Mouse (Mus musculus) CH12.LX (cell line): ENCODE data around the gene H2-Ab1. TPM values are rescaled to one million over a fixed set of nuclear protein-coding genes. Genes with fewer than 3 reads are reported as not detected.
A peak's percentile ranks its signal among the peaks of the same experiment; 100 is the strongest.

ENCODE experiments used
- DNase-seq: peaks from one replicate; pipeline ENCODE4 v3.0.0-alpha.2; 2013; ENCODE audit errors: extremely low read depth
- H3K27ac ChIP-seq: 2 replicates; pipeline ENCODE4 v1.5.1; 2012; ENCODE audit warnings: low read depth, mild to moderate bottlenecking, control low read depth, moderate library complexity; ENCODE audit not compliant: insufficient read depth
- H3K27me3 ChIP-seq: replicated peaks from 2 replicates; pipeline ENCODE3; 2012; ENCODE audit warnings: inconsistent platforms
- H3K36me3 ChIP-seq, 2 experiments: replicated peaks in 1 of 2; 2 replicates each; pipeline versions ENCODE3 to v1.6.1; 2012; ENCODE audit warnings: inconsistent platforms in 1 of 2, low read length in 1 of 2, mild to moderate bottlenecking in 1 of 2, mixed read lengths in 1 of 2, moderate library complexity in 1 of 2; ENCODE audit not compliant: control insufficient read depth in 1 of 2, insufficient read depth in 1 of 2
- H3K4me1 ChIP-seq, 2 experiments: 2 replicates each; pipeline ENCODE4 v1.6.1; 2012; ENCODE audit warnings: inconsistent platforms in 1 of 2, moderate library complexity in 1 of 2; ENCODE audit not compliant: insufficient read depth in 2 of 2, control insufficient read depth in 1 of 2
- H3K4me2 ChIP-seq: 2 replicates; pipeline ENCODE4 v1.6.1; 2012; ENCODE audit warnings: low read depth, mild to moderate bottlenecking, control low read depth; ENCODE audit not compliant: poor library complexity, insufficient read depth, severe bottlenecking
- H3K4me3 ChIP-seq, 3 experiments: fragments of 150-350 bp in 1 of 3; sonication (generic) in 1 of 3; replicated peaks in 1 of 3; 2 replicates each; pipeline versions ENCODE3 to v1.5.1; 2011 to 2012; ENCODE audit warnings: low read depth in 2 of 3, low read length in 2 of 3, mild to moderate bottlenecking in 2 of 3, moderate library complexity in 2 of 3, control low read depth in 1 of 3, improper control_type of control experiment in 1 of 3, inconsistent platforms in 1 of 3, mixed read lengths in 1 of 3; ENCODE audit not compliant: poor library complexity in 1 of 3
- H3K79me2 ChIP-seq: replicated peaks from 2 replicates; pipeline ENCODE4 v1.6.1; 2012; ENCODE audit warnings: mild to moderate bottlenecking, moderate library complexity; ENCODE audit not compliant: control insufficient read depth, poor library complexity, insufficient read depth, severe bottlenecking; ENCODE audit errors: extremely low read depth
- H3K9ac ChIP-seq: 2 replicates; pipeline ENCODE4 v1.6.1; 2012; ENCODE audit warnings: low read depth, mild to moderate bottlenecking, control low read depth, moderate library complexity; ENCODE audit not compliant: insufficient read depth
- H3K9me3 ChIP-seq: replicated peaks from 2 replicates; pipeline ENCODE3; 2012; ENCODE audit warnings: low read length, inconsistent platforms, mixed read lengths
- BHLHE40 ChIP-seq: IDR thresholded peaks from 2 replicates; pipeline ENCODE4 v1.6.1; 2011; ENCODE audit warnings: mild to moderate bottlenecking, low read depth, low read length, improper control_type of control experiment
- CHD2 ChIP-seq: IDR thresholded peaks from 2 replicates; pipeline ENCODE4 v1.6.1; 2011; ENCODE audit warnings: low read length, improper control_type of control experiment
- CTCF ChIP-seq, 2 experiments: IDR thresholded peaks in 1 of 2; conservative IDR thresholded peaks in 1 of 2; 2 replicates each; pipeline ENCODE4 v1.5.1; 2011 to 2012; ENCODE audit warnings: low read depth in 2 of 2, low read length in 2 of 2, improper control_type of control experiment in 1 of 2, inconsistent platforms in 1 of 2, mild to moderate bottlenecking in 1 of 2, moderate library complexity in 1 of 2
- ETS1 ChIP-seq: conservative IDR thresholded peaks from 2 replicates; pipeline ENCODE4 v1.6.1; 2012; ENCODE audit warnings: low read depth, mild to moderate bottlenecking, inconsistent platforms, low read length, improper control_type of control experiment, moderate library complexity
- GABPA ChIP-seq: IDR thresholded peaks from 2 replicates; pipeline ENCODE4 v1.6.1; 2012; ENCODE audit warnings: low read depth, low read length, improper control_type of control experiment, inconsistent platforms; ENCODE audit not compliant: insufficient replicate concordance
- HCFC1 ChIP-seq: IDR thresholded peaks from 2 replicates; pipeline ENCODE4 v1.6.1; 2012; ENCODE audit warnings: low read depth, mild to moderate bottlenecking, inconsistent platforms, low read length, improper control_type of control experiment
- NRF1 ChIP-seq: IDR thresholded peaks from 2 replicates; pipeline ENCODE4 v1.6.1; 2014; ENCODE audit warnings: low read depth, mild to moderate bottlenecking, inconsistent platforms, low read length, improper control_type of control experiment, moderate library complexity
- POLR2A ChIP-seq: IDR thresholded peaks from 2 replicates; pipeline ENCODE4 v1.6.1; 2011; ENCODE audit warnings: low read depth, mild to moderate bottlenecking, improper control_type of control experiment, low read length
- POLR2AphosphoS2 ChIP-seq: IDR thresholded peaks from 2 replicates; pipeline ENCODE4 v1.6.1; 2011; ENCODE audit warnings: low read depth, low read length, improper control_type of control experiment
- RAD21 ChIP-seq: IDR thresholded peaks from 2 replicates; pipeline ENCODE4 v1.6.1; 2011; ENCODE audit warnings: low read depth, mild to moderate bottlenecking, low read length, improper control_type of control experiment, moderate library complexity
- SIN3A ChIP-seq: IDR thresholded peaks from 2 replicates; pipeline ENCODE4 v1.6.1; 2012; ENCODE audit warnings: low read length, improper control_type of control experiment, inconsistent platforms
- SMC3 ChIP-seq: IDR thresholded peaks from 2 replicates; pipeline ENCODE4 v1.6.1; 2011; ENCODE audit warnings: low read depth, low read length, improper control_type of control experiment
- USF2 ChIP-seq: conservative IDR thresholded peaks from 2 replicates; pipeline ENCODE4 v1.6.1; 2011; ENCODE audit warnings: low read depth, low read length, improper control_type of control experiment
- ZC3H11A ChIP-seq: IDR thresholded peaks from 2 replicates; pipeline ENCODE4 v1.6.1; 2012; ENCODE audit warnings: low read depth, mild to moderate bottlenecking, inconsistent platforms, low read length, improper control_type of control experiment
- dilution Hi-C: fragments of 300-500 bp; cut with MboI; formaldehyde crosslinking; loops from 2 replicates; pipeline ENCODE4 v1.14.3; 2020; ENCODE audit warnings: low sequenced_read_pairs; ENCODE audit not compliant: extremely low pct_unique_long_range_greater_than_20kb, extremely low pct_ligation_motif_present
- in situ Hi-C: fragments of 300-500 bp; cut with MboI; formaldehyde crosslinking; loops from 3 replicates; pipeline ENCODE4 v1.14.3; 2019; ENCODE audit warnings: low sequenced_read_pairs, low pct_ligation_motif_present, low pct_unique_long_range_greater_than_20kb, mixed read lengths
- polyA plus RNA-seq: library from polyadenylated mRNA; unstranded; fragments of >175 nt; gene quantifications from 2 replicates; pipeline ENCODE4 v1.2.1, GENCODE M21; 2012; ENCODE audit warnings: low read depth; ENCODE audit not compliant: insufficient read length
- total RNA-seq, 2 experiments: library from RNA; depleted of rRNA; stranded (reverse); fragments of 300-350 nt in 1 of 2; fragments of >200 nt in 1 of 2; gene quantifications; 2 replicates each; pipeline ENCODE4 v1.2.3; 2012 to 2014

Gene H2-Ab1
- total and polyA plus RNA-seq, 3 experiments = 114 to 699 (median 119) TPM

DNA sequence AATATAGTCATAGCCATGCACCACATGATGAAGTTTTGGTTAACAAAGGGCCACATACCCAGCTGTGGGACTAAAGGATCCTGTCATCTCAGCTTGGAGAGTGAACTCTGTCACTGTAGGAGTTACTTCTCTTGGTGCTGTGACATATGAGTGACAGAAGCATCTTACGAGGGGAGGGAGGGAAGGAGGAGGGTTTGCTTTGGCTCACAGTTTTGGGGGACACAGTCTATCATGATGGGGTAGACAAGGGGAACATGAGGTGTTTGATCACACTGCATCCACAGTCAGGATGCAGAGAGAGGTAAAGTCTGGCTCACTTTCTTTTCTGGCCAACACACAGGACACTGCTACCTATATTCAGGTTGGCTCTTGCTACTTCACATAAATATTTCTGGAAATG is 24.3 kb downstream of the H2-Ab1 start:
- peaks cover 4 to 8% of the 10 kb centered on the region in 2 experiments; a peak in 3 of 4 replicates for H3K4me1 ChIP-seq
- H3K4me3 ChIP-seq = no peak overlapping the region
- H3K9me3 ChIP-seq = peaks cover 1% of the 10 kb centered on the region
- no peak for DNase-seq
- H3K27ac ChIP-seq = no peak overlapping the region
- peaks cover 2% of the 10 kb centered on the region; the same call in 1 of the 2 replicates for H3K79me2 ChIP-seq
- H3K4me2 ChIP-seq = no peak overlapping the region
- no peaks in the 10 kb centered on the region for H3K27me3 ChIP-seq
- in situ Hi-C loops = no loop called here
- 0 out of 2 replicates have a peak, but pooled peaks have one; percentile 42 for TF ChIP-seq POLR2AphosphoS2
- no peak for TF ChIP-seq CHD2
- TF ChIP-seq, all 38 proteins: peak for 1
- Histone ChIP-seq H3K9ac (no peak overlapping the region), H3K36me3 (peaks cover 10 to 47% of the 10 kb centered on the region in 2 experiments)
- dilution Hi-C loops = no loop called here

DNA sequence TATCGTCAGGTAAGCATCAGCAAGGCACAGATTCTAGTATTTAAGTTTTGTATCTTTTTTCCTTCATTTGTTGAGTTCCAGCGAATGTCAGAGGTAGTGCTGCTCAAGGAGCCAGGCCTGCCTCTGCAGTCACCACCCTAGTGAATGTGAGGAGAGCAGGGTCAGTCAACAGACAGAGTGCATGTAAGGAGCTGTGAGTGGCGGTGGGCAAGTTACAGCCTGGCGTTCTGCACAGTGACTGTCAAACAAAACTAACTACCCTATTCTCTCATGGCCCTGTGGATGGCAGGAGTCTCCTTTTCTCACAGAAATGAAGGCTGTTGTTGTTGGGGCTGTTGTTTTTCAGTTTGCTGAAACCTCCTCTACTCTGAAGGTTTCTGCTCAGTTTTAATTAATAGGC is 27.9 kb downstream of the H2-Ab1 start:
- H3K9ac ChIP-seq = no peak overlapping the region
- dilution Hi-C loops = no loop called here
- DNase-seq = no peak
- peaks cover 4% of the 10 kb centered on the region; the same call in 1 of the 2 replicates for H3K79me2 ChIP-seq
- peaks cover 3% of the 10 kb centered on the region for H3K9me3 ChIP-seq
- no peak overlapping the region for H3K27ac ChIP-seq
- H3K27me3 ChIP-seq = no peaks in the 10 kb centered on the region
- H3K36me3 ChIP-seq = peaks cover 10 to 47% of the 10 kb centered on the region in 2 experiments
- H3K4me1 ChIP-seq = peaks cover 7 to 21% of the 10 kb centered on the region in 2 experiments; a peak in 3 of 4 replicates
- H3K4me3 ChIP-seq = peak overlapping the region in 2 of 3 experiments; percentile 4 to 38
- TF ChIP-seq POLR2AphosphoS2 (no peak), HCFC1 (no peak), POLR2A (no peak), ZC3H11A (no peak), BHLHE40 (no peak), USF2 (no peak), ETS1 (no peak)
- H3K4me2 ChIP-seq = no peak overlapping the region
- in situ Hi-C loops = no loop called here

DNA sequence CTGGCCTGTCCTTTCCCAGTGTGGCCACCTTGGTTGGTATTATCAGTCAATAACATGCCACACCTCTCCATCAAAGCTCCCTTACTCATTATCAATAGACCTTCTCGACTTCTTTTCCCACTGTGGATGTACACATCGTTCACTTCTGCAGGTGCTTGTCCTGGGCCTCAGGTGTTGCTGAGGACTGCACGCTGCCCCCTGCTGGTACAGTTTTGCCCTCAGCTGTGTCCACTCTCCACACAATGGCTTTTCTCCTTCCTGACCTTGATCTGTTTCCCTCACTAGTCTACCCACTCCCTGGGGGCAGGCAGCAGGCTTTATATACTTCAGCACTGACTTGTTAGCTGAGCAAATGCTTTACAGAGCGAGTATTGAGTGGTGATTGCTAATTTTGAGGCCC is 28.4 kb downstream of the H2-Ab1 start:
- Histone ChIP-seq H3K36me3 (peaks cover 10 to 47% of the 10 kb centered on the region in 2 experiments), H3K9me3 (peaks cover 3% of the 10 kb centered on the region), H3K4me3 (peak overlapping the region in 1 of 3 experiments; percentile 36), H3K27me3 (no peaks in the 10 kb centered on the region), H3K4me2 (no peak overlapping the region), H3K4me1 (peaks cover 7 to 22% of the 10 kb centered on the region in 2 experiments; a peak in 3 of 4 replicates), H3K27ac (no peak overlapping the region), H3K9ac (no peak overlapping the region), H3K79me2 (peaks cover 4% of the 10 kb centered on the region; the same call in 1 of the 2 replicates)
- in situ Hi-C loops = no loop called here
- peak; percentile 53 for DNase-seq
- no peak for TF ChIP-seq GABPA
- TF ChIP-seq CHD2 = no peak
- 0 out of 2 replicates have a peak, but pooled peaks have one; percentile 37 for TF ChIP-seq SIN3A
- TF ChIP-seq NRF1 = no peak
- peak in 1 of 2 experiments; percentile 55; a peak in 2 of 4 replicates for TF ChIP-seq CTCF (conservative IDR thresholded peaks at IDR 0.05 in 1 of 2, IDR thresholded peaks at IDR 0.05 in 1 of 2; ENCODE audit: low read depth in 2 of 2, low read length in 2 of 2)
- TF ChIP-seq RAD21 = peak; percentile 11
- TF ChIP-seq SMC3 = peak; percentile 52
- dilution Hi-C loops = no loop called here
